Mouse (Mus musculus) forebrain, embryonic 10.5 days (tissue): Measurements from ENCODE around the gene Fam107a. TPM values are rescaled to one million over a fixed set of nuclear protein-coding genes. Genes with fewer than 3 reads are reported as not detected.

Source experiments
- DNase-seq: peaks from one replicate; pipeline ENCODE4 v3.0.0-alpha.2; 2017; ENCODE audit warnings: low spot score; ENCODE audit errors: extremely low spot score
- H3K27ac ChIP-seq: fragments of 300-500 bp; sonication (generic); 2 replicates; pipeline ENCODE4 v1.5.1; 2016; ENCODE audit warnings: mild to moderate bottlenecking
- H3K27me3 ChIP-seq: fragments of 300-500 bp; sonication (generic); 2 replicates; pipeline ENCODE4 v1.6.1; 2016; ENCODE audit warnings: mild to moderate bottlenecking; ENCODE audit not compliant: poor library complexity, severe bottlenecking
- H3K36me3 ChIP-seq: fragments of 300-500 bp; sonication (generic); replicated peaks from 2 replicates; pipeline ENCODE4 v1.6.1; 2016; ENCODE audit warnings: mild to moderate bottlenecking, moderate library complexity
- H3K4me1 ChIP-seq: fragments of 300-500 bp; sonication (generic); 2 replicates; pipeline ENCODE4 v1.6.1; 2016
- H3K4me3 ChIP-seq: fragments of 300-500 bp; sonication (generic); 2 replicates; pipeline ENCODE4 v1.5.1; 2016; ENCODE audit warnings: mild to moderate bottlenecking, moderate library complexity
- H3K9me3 ChIP-seq: fragments of 300-500 bp; sonication (generic); 2 replicates; pipeline ENCODE4 v1.6.1; 2016; ENCODE audit warnings: mild to moderate bottlenecking, moderate library complexity
- WGBS: fragments of 180-500 bp; shearing (Covaris S2); methylation state at CpG from one replicate; pipeline ENCODE4 v1.1.7; 2016; 5-methylcytosine and 5-hydroxymethylcytosine counted together
- polyA plus RNA-seq: library from polyadenylated mRNA; unstranded; fragments of >200 nt; fragmentation: Nextera tagmentation; extraction: Ambion mirVana; gene quantifications from 2 replicates; pipeline ENCODE4 v1.2.1, GENCODE M21; 2016

Fam107a gene
- polyA plus RNA-seq, 1 experiment from 2014 or later: 0.61 TPM

- Histone ChIP-seq H3K27ac (no peak overlapping the region), H3K27me3 (no peaks in the 10 kb centered on the region), H3K36me3 (no peaks in the 10 kb centered on the region), H3K4me1 (peaks cover 5% of the 10 kb centered on the region; the same call in 1 of the 2 replicates), H3K9me3 (no peaks in the 10 kb centered on the region), H3K4me3 (no peak overlapping the region)
- no peak for DNase-seq
- 83% methylated on average over 5 of the region's 5 CpGs for WGBS
These were observed 57.6 kb downstream of the Fam107a start for GRCm38 (mm10) chr14:8260214-8260613.

GRCm38 (mm10) chr14:8259166-8259565 is 58.7 kb downstream of the Fam107a start, which contains the start of gene Acox2:
Gene Acox2, minus strand, starts transcription at chr14:8259353.
- no peak within 1 kb of the TSS for H3K4me3 ChIP-seq
- DNase-seq: no peak
- H3K27ac ChIP-seq: 0 out of 2 replicates have a peak within 1 kb of the TSS, but pooled peaks have one; percentile 35

DNA sequence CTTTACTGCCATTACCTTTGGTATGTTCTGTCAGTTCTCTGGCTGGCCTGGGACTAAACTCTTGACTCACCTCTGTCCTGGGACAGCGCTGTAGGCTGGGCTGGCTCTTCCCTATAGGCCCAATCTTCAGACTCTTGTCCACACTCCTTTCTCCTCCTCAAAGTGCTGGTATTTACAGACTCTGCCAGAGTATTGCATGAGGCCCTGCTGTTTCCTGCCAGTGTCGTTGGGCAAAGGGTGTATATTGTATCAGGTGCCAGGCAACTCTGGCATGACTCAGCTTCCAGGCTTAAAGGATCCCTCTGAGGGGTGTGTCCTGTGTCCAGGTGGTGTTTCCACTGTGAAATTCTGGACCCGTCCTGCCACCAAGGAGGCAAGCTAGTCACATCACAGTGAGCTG is 59.1 kb downstream of the Fam107a start:
- no peaks in the 10 kb centered on the region for H3K27me3 ChIP-seq
- peaks cover 5% of the 10 kb centered on the region; the same call in 1 of the 2 replicates for H3K4me1 ChIP-seq
- H3K27ac ChIP-seq: no peak overlapping the region
- WGBS: 88% methylated on average over 3 of the region's 3 CpGs
- no peak overlapping the region for H3K4me3 ChIP-seq
- H3K36me3 ChIP-seq: no peaks in the 10 kb centered on the region
- no peaks in the 10 kb centered on the region for H3K9me3 ChIP-seq
- no peak for DNase-seq

More at GRCm38 (mm10) chr14:8259166-8259565, 58.7 kb downstream of the Fam107a start, which contains the start of gene Acox2:
- WGBS: 93% methylated on average over 3 of the region's 3 CpGs
- H3K27me3 ChIP-seq: no peaks in the 10 kb centered on the region
- H3K9me3 ChIP-seq: no peaks in the 10 kb centered on the region
- H3K36me3 ChIP-seq: no peaks in the 10 kb centered on the region
- H3K4me1 ChIP-seq: peaks cover 5% of the 10 kb centered on the region; the same call in 1 of the 2 replicates

GRCm38 (mm10) chr14:8258335-8258627 is 59.5 kb downstream of the Fam107a start:
- Histone ChIP-seq H3K9me3 (no peaks in the 10 kb centered on the region), H3K27me3 (no peaks in the 10 kb centered on the region), H3K4me3 (no peak overlapping the region), H3K27ac (0 out of 2 replicates have a peak overlapping the region, but pooled peaks have one; percentile 35), H3K4me1 (peaks cover 5% of the 10 kb centered on the region; the same call in 1 of the 2 replicates), H3K36me3 (no peaks in the 10 kb centered on the region)
- DNase-seq: no peak
- WGBS: 45% methylated on average over 3 of the region's 3 CpGs

- Histone ChIP-seq H3K36me3 (no peaks in the 10 kb centered on the region), H3K4me3 (no peak overlapping the region), H3K4me1 (peaks cover 5% of the 10 kb centered on the region; the same call in 1 of the 2 replicates), H3K27me3 (no peaks in the 10 kb centered on the region), H3K27ac (0 out of 2 replicates have a peak overlapping the region, but pooled peaks have one; percentile 35), H3K9me3 (no peaks in the 10 kb centered on the region)
- no peak for DNase-seq
- WGBS: 52% methylated on average over 7 of the region's 7 CpGs
These were observed 60.1 kb downstream of the Fam107a start for GRCm38 (mm10) chr14:8257521-8258334.

- H3K27me3 ChIP-seq: no peaks in the 10 kb centered on the region
These were observed 60.9 kb downstream of the Fam107a start for GRCm38 (mm10) chr14:8256881-8257280.

DNA sequence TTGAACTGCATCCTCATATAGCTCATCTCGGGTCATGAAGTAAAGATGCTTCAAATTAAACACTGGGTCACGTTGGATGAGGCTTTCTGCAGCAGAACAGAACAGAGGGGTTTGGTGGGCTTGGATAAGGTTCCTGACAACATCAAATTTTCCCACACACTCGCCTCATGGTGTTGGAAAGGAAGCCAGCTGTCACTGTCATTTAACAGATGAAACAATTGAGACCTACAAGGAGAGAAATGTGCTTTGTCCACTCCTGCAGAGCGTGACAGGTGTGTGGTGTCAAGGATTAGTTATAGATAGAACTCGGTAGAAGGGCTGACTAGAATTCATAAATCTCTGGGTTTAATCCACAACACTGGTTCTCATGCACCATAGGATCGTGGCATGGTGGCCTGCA is 61.8 kb downstream of the Fam107a start:
- no peak overlapping the region for H3K27ac ChIP-seq
- WGBS: 85% methylated on average over 6 of the region's 6 CpGs
- H3K4me3 ChIP-seq: no peak overlapping the region
- H3K4me1 ChIP-seq: peaks cover 5% of the 10 kb centered on the region; the same call in 1 of the 2 replicates
- H3K36me3 ChIP-seq: no peaks in the 10 kb centered on the region
- H3K27me3 ChIP-seq: no peaks in the 10 kb centered on the region
- no peak for DNase-seq
- no peaks in the 10 kb centered on the region for H3K9me3 ChIP-seq

More at GRCm38 (mm10) chr14:8256881-8257280, 60.9 kb downstream of the Fam107a start:
- Histone ChIP-seq H3K4me1 (peaks cover 5% of the 10 kb centered on the region; the same call in 1 of the 2 replicates), H3K27ac (no peak overlapping the region), H3K9me3 (no peaks in the 10 kb centered on the region), H3K4me3 (no peak overlapping the region), H3K36me3 (no peaks in the 10 kb centered on the region)
- 84% methylated on average over 5 of the region's 5 CpGs for WGBS
- DNase-seq: no peak

GRCm38 (mm10) chr14:8255076-8255729 is 62.6 kb downstream of the Fam107a start:
- 80% methylated on average over 7 of the region's 7 CpGs for WGBS
- H3K9me3 ChIP-seq: no peaks in the 10 kb centered on the region
- no peak overlapping the region for H3K4me3 ChIP-seq
- H3K36me3 ChIP-seq: no peaks in the 10 kb centered on the region
- no peak overlapping the region for H3K27ac ChIP-seq
- no peaks in the 10 kb centered on the region for H3K27me3 ChIP-seq
- DNase-seq: no peak
- peaks cover 5% of the 10 kb centered on the region; the same call in 1 of the 2 replicates for H3K4me1 ChIP-seq

- Histone ChIP-seq H3K27ac (no peak overlapping the region), H3K9me3 (no peaks in the 10 kb centered on the region), H3K4me1 (no peaks in the 10 kb centered on the region), H3K36me3 (no peaks in the 10 kb centered on the region), H3K27me3 (no peaks in the 10 kb centered on the region), H3K4me3 (no peak overlapping the region)
- 94% methylated on average over 8 of the region's 8 CpGs for WGBS
- no peak for DNase-seq
These were observed 66.4 kb downstream of the Fam107a start for GRCm38 (mm10) chr14:8251330-8251885.

DNA sequence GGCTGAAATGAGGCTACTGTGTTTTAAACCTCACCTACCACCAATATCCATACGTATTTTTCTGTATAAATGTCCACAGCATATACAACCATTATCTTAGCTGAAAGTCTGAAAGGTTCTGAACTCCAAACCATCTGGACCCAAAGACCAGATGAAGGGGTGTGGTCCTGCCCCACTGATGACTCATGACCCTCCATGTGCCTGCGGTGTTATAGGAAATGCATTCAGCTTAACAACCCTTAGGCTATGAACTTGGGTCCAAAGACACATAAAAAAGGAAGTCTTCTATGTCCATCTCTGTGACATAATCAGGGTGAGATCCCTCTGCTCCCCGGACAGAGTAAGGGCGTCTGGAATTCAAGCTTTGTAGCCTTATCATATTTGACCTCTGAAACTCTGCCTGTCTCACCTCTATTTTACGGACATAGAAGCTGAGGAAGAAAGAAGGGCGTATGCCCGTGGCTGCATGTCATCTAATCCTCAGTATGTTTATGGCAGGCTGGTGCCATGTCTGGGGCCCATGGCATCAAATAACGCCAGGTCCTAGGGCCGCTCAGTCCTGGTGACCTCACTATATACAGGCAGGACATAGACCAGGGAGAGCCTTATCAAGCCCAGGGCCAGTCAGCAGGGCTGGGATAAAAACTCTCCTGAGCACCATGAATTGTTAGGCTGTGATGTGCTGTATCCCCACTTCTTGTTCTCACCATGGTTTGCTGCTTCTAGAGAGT is 67.5 kb downstream of the Fam107a start:
- Histone ChIP-seq H3K27me3 (no peaks in the 10 kb centered on the region), H3K27ac (no peak overlapping the region), H3K4me3 (no peak overlapping the region), H3K36me3 (no peaks in the 10 kb centered on the region), H3K9me3 (no peaks in the 10 kb centered on the region), H3K4me1 (no peaks in the 10 kb centered on the region)
- 87% methylated on average over 9 of the region's 9 CpGs for WGBS
- no peak for DNase-seq

DNA sequence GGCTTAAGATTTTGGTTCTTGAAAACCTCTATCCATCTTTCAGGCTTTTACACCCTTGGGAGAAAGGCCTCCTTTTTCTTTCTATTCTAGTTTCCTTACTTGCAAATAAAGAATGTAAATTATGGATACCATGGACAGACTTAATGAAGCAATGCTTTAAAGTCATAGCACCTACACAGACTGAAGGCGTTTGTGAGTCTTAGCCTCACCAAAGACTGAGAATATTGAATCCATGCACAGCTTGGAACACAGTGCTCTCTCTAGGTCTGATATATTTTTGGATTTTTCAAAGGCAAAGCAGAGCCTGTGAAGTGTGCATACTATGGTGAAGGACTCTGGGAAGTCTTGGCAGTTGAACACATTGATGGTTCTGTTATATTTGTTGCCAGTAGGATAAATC is 68.6 kb downstream of the Fam107a start:
- H3K27ac ChIP-seq: no peak overlapping the region
- DNase-seq: no peak
- H3K4me1 ChIP-seq: no peaks in the 10 kb centered on the region
- H3K27me3 ChIP-seq: no peaks in the 10 kb centered on the region
- H3K9me3 ChIP-seq: no peaks in the 10 kb centered on the region
- WGBS: 90% methylated on average over 1 of the region's 1 CpGs
- no peak overlapping the region for H3K4me3 ChIP-seq
- no peaks in the 10 kb centered on the region for H3K36me3 ChIP-seq

GRCm38 (mm10) chr14:8246878-8247277 is 70.9 kb downstream of the Fam107a start:
- no peaks in the 10 kb centered on the region for H3K36me3 ChIP-seq
- no peak overlapping the region for H3K4me3 ChIP-seq
- peaks cover 12% of the 10 kb centered on the region for H3K4me1 ChIP-seq
- no peaks in the 10 kb centered on the region for H3K27me3 ChIP-seq
- DNase-seq: no peak
- WGBS: 89% methylated on average over 8 of the region's 8 CpGs
- no peaks in the 10 kb centered on the region for H3K9me3 ChIP-seq
- H3K27ac ChIP-seq: no peak overlapping the region
